Mouse (Mus musculus) heart, postnatal 0 days (tissue): ENCODE measurements at regions not wholly inside any gene's neighbourhood (a gene's known extent, or its start where the extent isn't known, plus 50 kb on each side); places are given as distances from the start of the nearest gene placed in this dataset.

ENCODE experiments used
- CTCF ChIP-seq: IDR thresholded peaks from 2 replicates; pipeline ENCODE4 v1.5.1; 2016; ENCODE audit warnings: antibody characterized with exemption, control low read depth, low read depth
- EP300 ChIP-seq: IDR thresholded peaks from 2 replicates; pipeline ENCODE4 v1.6.1; 2016; ENCODE audit warnings: antibody characterized with exemption, low read depth

DNA sequence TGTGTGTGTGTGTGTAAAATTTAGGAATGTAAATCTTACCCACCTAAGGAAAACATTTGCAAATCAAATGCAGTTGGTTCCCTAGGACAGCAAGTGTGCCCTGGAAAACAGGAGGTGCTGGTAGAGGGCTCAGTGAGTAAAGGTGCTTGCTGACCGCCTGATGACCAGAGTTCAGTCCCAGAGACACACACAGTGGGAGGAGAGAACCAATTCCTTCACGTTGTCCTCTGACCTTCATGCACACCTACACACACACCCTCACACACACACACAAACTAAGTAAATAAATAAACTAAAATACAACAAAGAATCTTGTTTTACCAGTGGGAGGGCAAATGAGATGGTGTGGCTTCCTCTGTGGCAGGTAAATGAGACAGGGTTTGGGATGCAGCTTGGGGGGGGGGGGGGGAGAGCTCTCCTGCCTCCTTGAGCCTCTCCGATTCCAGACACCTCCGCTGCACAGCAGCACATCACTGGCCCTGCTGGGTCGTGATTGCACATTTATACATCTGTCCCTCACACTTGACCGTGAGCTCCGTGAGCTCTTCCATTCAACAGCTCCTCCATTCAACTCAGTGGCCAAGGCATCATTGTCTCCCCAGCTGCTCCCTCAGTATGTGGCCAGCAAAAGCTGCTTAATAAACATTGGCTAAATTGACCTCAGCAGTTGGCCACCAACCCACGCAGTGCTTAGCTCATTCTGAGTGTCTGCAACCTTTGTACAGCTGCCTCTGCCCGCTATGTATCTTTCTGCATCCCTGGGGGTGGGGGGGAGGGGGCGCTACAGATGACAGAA lies 297.9 kb upstream of the Rack1 start:
- TF ChIP-seq CTCF (no peak), EP300 (no peak)
